Mouse (Mus musculus) forebrain, postnatal 0 days (tissue): ENCODE measurements around the gene Pcdh7. TPM values are rescaled to one million over a fixed set of nuclear protein-coding genes. Genes with fewer than 3 reads are reported as not detected.

ENCODE experiments used
- ATAC-seq: fragments of 200-750 bp; cut with Nextera tagmentation; 2 replicates; pipeline ENCODE4 v1.8.0; 2017; ENCODE audit warnings: mild to moderate bottlenecking, moderate library complexity
- DNase-seq: peaks from one replicate; pipeline ENCODE4 v3.0.0-alpha.2; 2015
- H3K27ac ChIP-seq: fragments of 300-500 bp; sonication (generic); 2 replicates; pipeline ENCODE4 v1.5.1; 2014; ENCODE audit warnings: low read depth, mild to moderate bottlenecking, antibody characterized with exemption, low read length, moderate library complexity, mixed read lengths
- H3K27me3 ChIP-seq: fragments of 300-500 bp; sonication (generic); 2 replicates; pipeline ENCODE4 v1.6.1; 2014; ENCODE audit warnings: mild to moderate bottlenecking, low read length, mixed read lengths; ENCODE audit not compliant: insufficient read depth
- H3K36me3 ChIP-seq: fragments of 300-500 bp; sonication (generic); 2 replicates; pipeline ENCODE4 v1.6.1; 2014; ENCODE audit warnings: mild to moderate bottlenecking, moderate library complexity; ENCODE audit not compliant: insufficient read depth
- H3K4me1 ChIP-seq: fragments of 300-500 bp; sonication (generic); 2 replicates; pipeline ENCODE4 v1.6.1; 2014; ENCODE audit warnings: antibody characterized with exemption; ENCODE audit not compliant: insufficient read depth
- H3K4me2 ChIP-seq: fragments of 300-500 bp; sonication (generic); 2 replicates; pipeline ENCODE4 v1.6.1; 2014; ENCODE audit warnings: low read depth, mild to moderate bottlenecking, moderate library complexity
- H3K4me3 ChIP-seq: fragments of 300-500 bp; sonication (generic); 2 replicates; pipeline ENCODE4 v1.5.1; 2014; ENCODE audit warnings: low read depth, low read length, mixed read lengths
- H3K9ac ChIP-seq: fragments of 300-500 bp; sonication (generic); 2 replicates; pipeline ENCODE4 v1.6.1; 2014; ENCODE audit warnings: mild to moderate bottlenecking
- H3K9me3 ChIP-seq: fragments of 300-500 bp; sonication (generic); 2 replicates; pipeline ENCODE4 v1.6.1; 2016; ENCODE audit warnings: low read length
- CTCF ChIP-seq: sonication (generic); IDR thresholded peaks from 2 replicates; pipeline ENCODE4 v1.5.1; 2016; ENCODE audit warnings: antibody characterized with exemption, control low read depth, low read depth
- WGBS: fragments of 180-500 bp; shearing (Covaris S2); extraction: QIAGEN DNeasy Blood & Tissue Kit; methylation state at CpG from one replicate; pipeline ENCODE4 v1.1.7; 2014; 5-methylcytosine and 5-hydroxymethylcytosine counted together
- polyA plus RNA-seq: library from polyadenylated mRNA; unstranded; fragments of >200 nt; fragmentation: Nextera tagmentation; extraction: Ambion mirVana; gene quantifications from 2 replicates; pipeline ENCODE4 v1.2.1, GENCODE M21; 2015
- total RNA-seq: library from RNA; depleted of rRNA; stranded (reverse); fragments of >200 nt; gene quantifications from 2 replicates; pipeline ENCODE4 v1.2.3, GENCODE M21; 2014

Gene Pcdh7
- total and polyA plus RNA-seq, 2 experiments from 2014 or later, result 15.5 to 89.3 TPM

GRCm38 (mm10) chr5:57821099-57821498 lies 103.3 kb downstream of the Pcdh7 start:
- Histone ChIP-seq H3K9me3 (no peaks in the 10 kb centered on the region), H3K4me2 (no peak overlapping the region), H3K36me3 (no peaks in the 10 kb centered on the region), H3K27ac (no peak overlapping the region), H3K9ac (no peak overlapping the region), H3K4me1 (no peaks in the 10 kb centered on the region), H3K4me3 (no peak overlapping the region), H3K27me3 (no peaks in the 10 kb centered on the region)
- no peak for ATAC-seq
- no peak for TF ChIP-seq CTCF
- DNase-seq, result no peak
- WGBS, result 91% methylated on average over 8 of the region's 8 CpGs

DNA sequence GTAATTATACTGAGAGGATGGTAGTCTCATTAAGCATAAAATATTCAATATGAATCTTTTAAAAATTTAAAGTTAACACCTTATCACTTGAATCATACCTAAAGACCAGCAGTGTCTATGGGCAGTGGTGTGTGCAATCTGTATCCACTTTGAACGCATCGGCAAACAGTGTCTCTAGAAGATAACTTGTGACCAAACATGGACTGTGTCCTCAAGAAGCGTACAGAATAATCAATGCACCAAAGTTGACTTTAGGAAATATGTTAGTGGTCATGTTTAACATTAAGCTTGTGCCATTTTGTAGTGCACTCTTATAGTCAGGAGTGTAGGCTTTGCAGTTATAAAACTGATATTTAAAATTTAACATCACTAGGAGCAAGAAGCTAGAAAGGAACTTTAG lies 110.7 kb downstream of the Pcdh7 start:
- H3K27me3 ChIP-seq, result no peaks in the 10 kb centered on the region
- H3K9me3 ChIP-seq, result no peaks in the 10 kb centered on the region
- WGBS, result 99% methylated on average over 3 of the region's 3 CpGs
- DNase-seq, result no peak
- no peak overlapping the region for H3K9ac ChIP-seq
- H3K4me2 ChIP-seq, result no peak overlapping the region
- no peak for TF ChIP-seq CTCF
- H3K36me3 ChIP-seq, result no peaks in the 10 kb centered on the region
- no peak for ATAC-seq
- no peaks in the 10 kb centered on the region for H3K4me1 ChIP-seq
- no peak overlapping the region for H3K4me3 ChIP-seq
- H3K27ac ChIP-seq, result no peak overlapping the region

GRCm38 (mm10) chr5:57837150-57837549 lies 119.4 kb downstream of the Pcdh7 start:
- Histone ChIP-seq H3K4me1 (no peaks in the 10 kb centered on the region), H3K4me3 (no peak overlapping the region), H3K9ac (no peak overlapping the region), H3K4me2 (no peak overlapping the region), H3K27ac (no peak overlapping the region), H3K36me3 (no peaks in the 10 kb centered on the region), H3K9me3 (no peaks in the 10 kb centered on the region), H3K27me3 (no peaks in the 10 kb centered on the region)
- ATAC-seq (no peak), DNase-seq (no peak)
- TF ChIP-seq CTCF, result no peak
- WGBS, result 74% methylated on average over 2 of the region's 2 CpGs

DNA sequence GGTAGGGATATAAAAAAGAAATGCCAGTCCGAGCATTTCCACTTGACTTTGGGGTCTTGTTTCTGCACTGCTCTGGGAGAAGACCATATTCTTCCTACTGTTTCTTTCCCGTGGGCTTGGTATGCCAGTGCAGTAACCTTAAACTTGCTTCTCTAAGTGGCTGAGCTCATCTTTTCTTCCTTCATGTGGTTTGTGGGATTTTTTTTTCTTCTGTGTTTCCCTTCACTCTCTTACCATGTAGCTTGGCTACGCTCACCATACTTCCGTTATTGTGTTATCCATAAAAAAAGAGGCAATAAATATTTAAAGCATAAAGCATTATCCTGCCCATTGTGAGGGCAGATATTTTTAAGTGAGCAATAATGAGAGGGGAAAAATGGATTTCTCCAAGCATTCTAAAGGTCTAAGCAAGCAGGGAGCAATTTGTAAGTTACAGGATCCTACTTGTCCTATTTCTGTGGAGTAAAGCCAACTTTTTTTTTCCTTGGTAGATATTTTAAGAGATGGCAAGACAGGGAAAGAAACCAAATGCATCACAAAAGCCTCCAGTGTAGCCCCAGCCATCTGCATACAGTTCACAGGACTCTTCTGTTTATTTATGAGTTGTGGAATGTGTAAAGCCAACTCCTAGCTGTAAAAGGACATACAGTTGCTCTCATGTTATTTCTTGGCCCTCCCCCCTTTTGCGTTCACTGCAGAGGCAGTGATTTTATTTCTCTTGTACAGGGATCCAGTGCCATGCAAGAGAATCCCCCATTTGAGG lies 123.8 kb downstream of the Pcdh7 start:
- no peak for TF ChIP-seq CTCF
- 68% methylated on average over 5 of the region's 5 CpGs for WGBS
- Histone ChIP-seq H3K4me1 (no peaks in the 10 kb centered on the region), H3K27me3 (no peaks in the 10 kb centered on the region), H3K9me3 (no peaks in the 10 kb centered on the region), H3K9ac (no peak overlapping the region), H3K36me3 (no peaks in the 10 kb centered on the region), H3K27ac (no peak overlapping the region), H3K4me2 (no peak overlapping the region), H3K4me3 (no peak overlapping the region)
- ATAC-seq, result peak; percentile 38; the same call in 1 of the 2 replicates
- no peak for DNase-seq

DNA sequence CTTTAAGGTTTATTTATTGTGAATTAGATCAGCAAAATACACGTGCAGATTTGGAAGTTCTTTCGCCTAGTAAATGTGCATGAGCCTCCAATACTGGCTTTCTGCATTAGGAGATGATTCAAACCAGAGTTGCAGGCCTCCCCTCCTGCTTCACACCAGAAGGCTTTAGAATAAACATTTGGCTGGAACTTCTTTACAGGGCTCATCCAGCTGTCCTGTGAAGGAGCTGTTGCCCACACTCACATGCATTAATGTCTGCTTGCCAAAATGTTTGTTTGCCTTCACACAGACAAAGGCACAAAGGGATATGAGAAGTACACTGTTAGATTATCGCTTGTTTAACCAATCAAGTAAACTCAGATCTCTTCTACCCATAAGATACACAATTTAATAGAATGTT lies 129.7 kb downstream of the Pcdh7 start:
- no peak for TF ChIP-seq CTCF
- H3K27ac ChIP-seq, result no peak overlapping the region
- no peak overlapping the region for H3K4me2 ChIP-seq
- WGBS, result 46% methylated on average over 3 of the region's 3 CpGs
- no peaks in the 10 kb centered on the region for H3K4me1 ChIP-seq
- no peaks in the 10 kb centered on the region for H3K27me3 ChIP-seq
- H3K9ac ChIP-seq, result no peak overlapping the region
- no peak overlapping the region for H3K4me3 ChIP-seq
- ATAC-seq (peak; percentile 48; the same call in 1 of the 2 replicates), DNase-seq (peak; percentile 38)
- H3K36me3 ChIP-seq, result no peaks in the 10 kb centered on the region
- H3K9me3 ChIP-seq, result no peaks in the 10 kb centered on the region

GRCm38 (mm10) chr5:57850111-57850510 lies 132.3 kb downstream of the Pcdh7 start:
- no peak for ATAC-seq
- H3K4me2 ChIP-seq, result no peak overlapping the region

DNA sequence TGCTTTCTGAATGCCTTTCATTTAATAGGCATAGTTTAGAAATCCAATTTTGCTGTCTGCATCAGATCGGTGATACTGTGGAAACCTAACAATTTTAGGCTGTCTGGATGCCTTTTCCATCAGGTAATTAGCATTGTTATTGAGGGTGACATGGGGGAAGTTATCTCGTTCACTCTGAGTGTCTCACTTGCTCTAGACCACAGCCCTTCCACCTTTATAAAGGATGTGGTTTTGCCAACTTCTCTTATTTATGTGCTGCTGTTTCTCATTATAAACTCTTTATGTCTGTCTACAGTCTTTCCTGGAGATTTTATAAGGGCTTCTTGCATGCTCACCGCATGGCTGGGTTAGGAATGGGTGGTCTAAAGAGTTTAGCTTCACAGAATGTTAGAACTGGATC lies 139.5 kb downstream of the Pcdh7 start:
- H3K9ac ChIP-seq, result no peak overlapping the region
- H3K4me2 ChIP-seq, result no peak overlapping the region
- no peaks in the 10 kb centered on the region for H3K4me1 ChIP-seq
- no peak for TF ChIP-seq CTCF
- H3K27ac ChIP-seq, result no peak overlapping the region
- H3K36me3 ChIP-seq, result no peaks in the 10 kb centered on the region
- DNase-seq, result no peak
- WGBS, result 64% methylated on average over 3 of the region's 3 CpGs
- no peak; the same call in 1 of the 2 replicates for ATAC-seq
- no peaks in the 10 kb centered on the region for H3K9me3 ChIP-seq
- H3K4me3 ChIP-seq, result no peak overlapping the region
- H3K27me3 ChIP-seq, result no peaks in the 10 kb centered on the region

More at GRCm38 (mm10) chr5:57850111-57850510, 132.3 kb downstream of the Pcdh7 start:
- TF ChIP-seq CTCF, result no peak
- Histone ChIP-seq H3K27me3 (no peaks in the 10 kb centered on the region), H3K36me3 (no peaks in the 10 kb centered on the region), H3K27ac (no peak overlapping the region), H3K4me1 (no peaks in the 10 kb centered on the region), H3K9ac (no peak overlapping the region), H3K9me3 (no peaks in the 10 kb centered on the region), H3K4me3 (no peak overlapping the region)
- DNase-seq, result no peak
- WGBS, result 71% methylated on average over 2 of the region's 2 CpGs
